Mouse (Mus musculus): ENCODE data around the gene Cd5.
A peak's percentile ranks its signal among the peaks of the same experiment; 100 is the strongest.

Gene Cd5

DNA sequence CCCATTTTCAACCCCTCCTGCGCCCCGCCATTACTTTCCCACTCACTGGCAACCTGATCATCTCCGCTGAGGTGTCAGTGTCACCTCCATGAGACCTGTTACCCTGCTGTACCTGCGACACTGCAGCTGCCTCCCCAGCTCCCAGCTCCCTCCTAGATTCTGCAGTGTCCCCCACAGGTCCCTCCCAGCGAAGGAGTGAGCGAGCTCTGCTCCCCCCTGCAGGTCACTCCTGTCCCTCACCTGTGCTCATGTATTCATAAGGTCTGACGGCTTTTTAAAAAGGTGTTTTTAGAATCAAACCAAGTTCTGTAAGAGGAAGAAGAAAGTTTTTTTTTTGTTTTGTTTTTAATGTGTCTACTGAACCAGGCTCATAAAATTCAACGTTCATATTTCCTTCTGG lies 36.7 kb downstream of the Cd5 start:
- no peak for DNase-seq (ENCODE audit: low read depth, low spot score)

- DNase-seq (ENCODE audit: low read depth, low spot score), result no peak
Measured at GRCm38 (mm10) chr19:10701013-10701726, 37.6 kb downstream of the Cd5 start.

DNA sequence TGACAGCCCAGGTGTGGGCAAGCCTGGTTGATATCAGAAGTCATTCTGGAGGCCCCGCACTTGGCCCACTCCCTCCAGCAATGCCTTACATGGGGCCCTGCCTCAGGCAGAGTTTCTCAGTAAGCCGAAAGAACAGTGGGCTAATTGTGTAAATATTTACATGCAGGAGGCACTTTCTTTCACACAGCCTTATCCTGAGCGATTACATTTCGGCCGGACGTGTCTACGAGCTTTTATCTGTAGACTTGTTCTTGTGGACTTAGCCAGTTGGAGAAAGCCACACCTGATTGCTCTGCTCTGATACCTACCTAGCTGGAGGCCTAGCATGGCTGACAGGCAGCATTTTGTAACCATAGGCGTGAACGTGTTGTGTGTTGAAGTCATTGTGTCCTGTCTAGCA lies 39.0 kb downstream of the Cd5 start:
- no peak for DNase-seq (ENCODE audit: low read depth, low spot score)

- peak; percentile 50 for DNase-seq (ENCODE audit: low read depth, low spot score)
Measured at GRCm38 (mm10) chr19:10698131-10698991, 40.4 kb downstream of the Cd5 start.

DNA sequence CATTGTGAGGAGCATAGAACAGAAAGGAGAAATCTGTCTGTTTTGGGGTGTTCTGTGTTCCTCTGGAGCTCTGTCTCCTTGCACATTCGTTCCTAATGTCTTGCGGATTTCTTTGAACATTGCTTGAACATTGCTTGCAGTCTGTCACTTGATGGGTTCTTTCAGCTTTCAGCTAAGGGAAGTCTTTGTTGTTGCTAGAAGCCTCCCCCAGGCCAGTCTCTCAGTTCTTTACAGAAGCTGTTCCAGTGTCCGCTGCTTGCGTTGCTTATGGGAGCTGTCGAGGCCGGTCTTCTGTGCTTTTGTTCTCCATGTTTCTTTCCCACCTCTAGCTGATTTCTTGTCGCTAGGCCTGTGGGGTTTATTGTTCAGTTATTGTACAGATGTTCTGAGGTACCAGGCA lies 43.0 kb downstream of the Cd5 start:
- DNase-seq (ENCODE audit: low read depth, low spot score), result no peak

DNA sequence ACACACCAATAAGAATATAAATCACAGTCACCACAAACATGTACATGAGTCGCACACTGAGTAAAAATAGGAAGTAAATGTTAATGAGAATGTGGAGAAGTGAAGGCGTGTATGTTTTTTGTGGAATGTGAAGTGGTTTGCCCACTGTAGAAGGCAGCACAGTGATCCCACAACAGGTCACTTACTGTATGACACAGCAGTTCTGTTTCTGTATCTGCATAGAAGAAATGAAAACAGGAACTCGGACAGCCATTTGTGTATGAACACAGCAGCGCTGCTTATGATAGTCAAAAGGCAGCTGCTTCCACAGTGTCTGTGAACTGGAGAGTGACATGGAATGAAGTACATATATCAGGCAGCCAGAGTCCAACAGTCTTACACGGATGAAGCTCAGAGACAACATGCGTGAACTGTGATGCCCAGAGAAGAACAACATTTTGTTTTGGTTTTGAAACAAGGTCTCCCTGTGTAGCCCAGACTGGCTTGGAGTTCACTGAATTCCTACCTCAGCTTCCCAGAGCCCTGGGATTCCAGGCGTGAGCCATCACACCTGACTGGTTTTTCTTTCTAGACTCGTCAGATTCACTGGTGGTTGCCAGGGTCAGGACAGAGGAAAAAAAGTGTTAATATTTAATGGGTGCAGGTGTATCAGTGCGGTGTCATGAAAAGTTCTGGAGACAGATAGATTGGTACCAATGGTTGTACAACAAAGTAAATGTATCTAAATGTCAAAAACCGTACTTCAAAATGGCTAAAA lies 44.7 kb downstream of the Cd5 start:
- DNase-seq (ENCODE audit: low read depth, low spot score), result no peak

DNA sequence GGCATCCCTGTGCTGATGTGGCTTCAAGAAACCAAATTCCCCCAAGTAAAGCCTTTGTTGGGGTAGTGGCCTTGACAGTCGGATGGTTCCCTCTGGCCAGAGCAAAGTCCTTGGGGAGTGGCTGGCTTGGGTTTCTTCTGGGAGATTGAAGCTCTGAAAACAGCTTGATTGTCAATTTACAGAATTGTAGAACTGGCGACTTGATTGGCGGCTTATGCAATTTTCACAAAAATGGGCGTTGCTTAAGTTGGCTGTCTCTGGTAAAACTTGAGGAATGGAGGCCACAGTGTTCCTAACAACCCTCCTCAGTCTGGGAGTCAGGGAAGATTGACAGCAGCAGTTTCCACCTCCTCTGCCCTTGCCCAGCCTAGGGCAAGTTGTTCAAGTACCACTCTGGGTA lies 46.4 kb downstream of the Cd5 start:
- DNase-seq (ENCODE audit: low read depth, low spot score), result no peak

DNA sequence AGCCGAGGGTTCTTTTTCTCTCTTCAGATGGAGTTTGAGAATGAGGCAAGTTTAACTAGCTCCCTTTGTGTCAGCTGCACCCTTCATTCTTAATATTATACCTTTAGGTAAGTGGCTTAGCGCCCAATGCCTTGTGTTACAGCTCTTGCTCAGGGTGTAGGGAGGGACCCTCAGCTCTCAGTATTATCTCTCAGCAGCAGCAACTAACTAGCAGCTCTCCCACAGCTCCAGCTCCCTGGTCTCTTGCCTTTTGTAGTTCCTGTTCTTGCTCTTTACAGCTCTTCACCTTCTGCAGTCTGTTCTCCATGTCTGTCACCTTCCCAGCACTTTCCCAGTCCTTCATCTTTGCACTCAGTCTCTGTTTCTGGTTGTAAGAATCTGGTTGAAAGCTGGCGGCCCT lies 47.1 kb downstream of the Cd5 start:
- no peak for DNase-seq (ENCODE audit: low read depth, low spot score)

GRCm38 (mm10) chr19:10691121-10691520 lies 47.7 kb downstream of the Cd5 start:
- DNase-seq (ENCODE audit: low read depth, low spot score), result no peak

DNA sequence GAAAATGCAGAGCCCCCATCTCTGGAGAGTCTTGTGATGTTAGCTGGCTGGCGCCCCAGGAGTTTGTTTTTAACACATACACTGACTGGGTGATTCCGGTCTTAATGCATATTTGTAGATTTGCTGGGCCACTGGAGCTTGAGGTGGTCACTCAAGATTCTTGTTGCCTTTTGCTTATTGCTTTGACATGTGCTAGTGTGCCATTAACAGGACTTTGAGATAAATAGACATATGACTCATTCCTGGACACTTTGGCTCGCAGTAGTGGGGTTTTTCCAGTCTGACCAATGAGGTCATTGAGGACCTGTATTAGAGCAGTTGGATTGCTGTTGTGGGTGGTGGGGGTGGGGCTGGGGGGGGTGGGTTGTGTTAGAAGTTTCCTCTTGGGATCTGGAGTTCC lies 48.5 kb downstream of the Cd5 start:
- DNase-seq (ENCODE audit: low read depth, low spot score), result no peak

DNA sequence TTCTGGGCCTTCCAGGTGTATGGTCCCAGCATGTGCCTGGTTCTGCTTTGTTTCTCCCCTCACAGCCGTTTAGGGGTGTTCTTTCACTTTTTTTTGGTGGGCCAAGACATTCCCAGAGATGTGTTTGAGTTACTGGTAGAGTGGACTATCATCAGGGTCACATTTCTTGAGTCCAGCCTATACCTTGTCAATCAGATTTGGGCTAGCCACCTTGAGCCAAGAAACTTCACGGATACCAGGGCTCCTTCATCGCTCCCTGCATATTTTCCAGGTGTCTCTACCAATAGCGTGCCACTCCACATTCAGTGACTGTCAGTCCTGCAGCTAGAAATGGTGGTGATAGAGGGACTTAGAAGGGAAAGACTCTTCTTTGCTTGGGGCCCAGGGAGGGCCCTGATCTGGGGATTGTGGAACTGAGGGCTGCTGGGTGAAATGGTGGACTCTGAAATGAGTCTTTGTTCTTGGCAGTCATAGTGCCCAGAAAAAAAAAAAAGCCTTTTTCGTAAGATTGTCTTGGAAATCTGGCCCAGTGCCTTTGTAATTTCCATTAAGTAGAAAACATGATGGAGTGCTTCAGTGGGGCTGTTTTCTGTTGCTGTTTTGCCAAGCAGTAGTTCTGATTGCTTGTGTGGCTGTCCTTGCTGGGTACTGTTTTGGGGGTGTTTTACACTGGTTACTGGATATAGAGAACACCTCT lies 49.2 kb downstream of the Cd5 start:
- no peak for DNase-seq (ENCODE audit: low read depth, low spot score)

- peak; percentile 95 for DNase-seq (ENCODE audit: low read depth, low spot score)
Measured at GRCm38 (mm10) chr19:10688537-10689352, 50.1 kb downstream of the Cd5 start, which contains the start of gene Vps37c. TSS of gene Vps37c (plus strand) at chr19:10688735.

GRCm38 (mm10) chr19:10685727-10686126 lies 53.1 kb downstream of the Cd5 start:
- no peak for DNase-seq (ENCODE audit: low read depth, low spot score)

DNA sequence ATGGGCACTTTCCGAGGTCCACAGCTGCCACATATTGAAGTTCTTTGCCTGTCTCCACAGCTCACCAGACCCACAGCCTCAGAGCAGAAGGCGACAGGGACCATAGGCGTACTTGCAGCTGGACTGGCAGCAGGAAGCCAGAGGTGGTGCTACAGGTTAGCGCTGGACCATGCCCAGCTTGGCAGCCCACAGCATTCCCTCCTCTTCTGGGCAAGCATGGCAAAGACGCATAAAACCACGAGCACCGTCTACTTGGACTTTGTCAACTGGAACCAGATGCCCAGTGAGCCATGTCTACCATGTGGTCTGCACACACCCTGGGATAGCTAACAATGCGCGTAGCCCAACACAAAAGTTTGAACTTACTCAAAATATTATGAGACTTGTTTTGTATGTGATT lies 53.7 kb downstream of the Cd5 start:
- no peak for DNase-seq (ENCODE audit: low read depth, low spot score)

GRCm38 (mm10) chr19:10681571-10681970 lies 57.2 kb downstream of the Cd5 start:
- no peak for DNase-seq (ENCODE audit: low read depth, low spot score)

DNA sequence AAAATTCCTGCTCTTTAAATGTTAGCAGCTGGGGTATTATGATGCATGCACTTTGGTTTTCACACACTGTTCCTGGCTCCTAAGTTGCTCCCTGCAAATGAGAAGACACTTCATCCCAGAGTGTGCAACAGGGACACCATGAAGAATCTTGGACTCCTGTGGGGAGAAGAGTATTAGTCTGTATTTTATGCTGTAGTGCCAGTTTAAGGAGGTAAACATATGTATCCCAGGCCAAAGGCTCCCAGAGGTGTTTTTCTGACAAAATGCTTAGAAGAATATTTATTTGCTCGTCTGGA lies 60.1 kb downstream of the Cd5 start:
- no peak for DNase-seq (ENCODE audit: low read depth, low spot score)

DNA sequence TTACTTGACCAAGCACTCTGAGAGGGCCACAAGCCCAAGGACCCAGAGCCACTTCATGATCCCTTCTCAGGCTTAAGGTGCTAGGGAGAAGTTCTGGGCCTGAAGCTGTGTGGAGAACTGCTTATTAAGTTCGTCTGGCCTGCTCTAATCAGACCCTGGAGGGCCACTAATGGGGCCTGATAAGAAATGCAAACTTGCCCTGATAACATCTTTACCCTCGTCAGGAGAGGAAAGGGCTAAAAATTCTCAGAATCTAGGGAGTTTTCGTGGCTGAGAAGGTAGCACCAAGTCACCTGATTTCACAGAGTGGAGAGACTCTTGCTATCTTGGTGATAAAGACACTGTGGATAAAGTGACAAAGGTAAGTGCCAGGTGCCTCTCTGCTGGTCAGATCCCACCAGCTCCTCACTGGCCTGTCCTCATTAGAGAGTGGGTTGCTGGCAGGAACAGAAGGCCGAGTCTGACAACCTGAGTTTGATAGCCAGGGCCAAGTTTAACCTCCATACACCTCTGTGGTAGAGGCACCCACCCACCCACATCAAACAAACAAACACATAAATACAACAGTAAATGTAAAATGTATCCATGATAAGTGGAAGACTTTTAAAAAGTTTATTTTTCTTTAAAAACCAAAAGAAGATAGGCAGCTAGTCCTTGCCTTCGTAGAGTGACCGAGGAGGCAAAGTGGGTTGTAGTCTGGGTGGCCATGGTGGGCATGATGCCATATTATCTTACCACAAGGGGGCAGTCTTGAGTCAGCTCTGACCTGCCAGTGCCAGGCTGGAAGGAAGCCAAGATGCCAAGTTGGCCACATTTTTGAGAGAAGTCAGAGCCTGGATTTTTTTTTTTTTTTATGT lies 60.7 kb downstream of the Cd5 start, which contains the start of gene Pga5:
Pga5 (minus strand) TSS at position 157 of the 857 bp plus-strand sequence.
- DNase-seq (ENCODE audit: low read depth, low spot score), result peak; percentile 52

- DNase-seq (ENCODE audit: low read depth, low spot score), result peak; percentile 86
Measured at GRCm38 (mm10) chr19:10676656-10677055, 62.1 kb downstream of the Cd5 start.

GRCm38 (mm10) chr19:10673275-10673674 lies 65.5 kb downstream of the Cd5 start:
- DNase-seq (ENCODE audit: low read depth, low spot score), result no peak

- no peak for DNase-seq (ENCODE audit: low read depth, low spot score)
Measured at GRCm38 (mm10) chr19:10671854-10672417, 66.9 kb downstream of the Cd5 start.

All from ZHBTc4 (cell line).